Mouse (Mus musculus) hindbrain, postnatal 0 days (tissue): ENCODE results near the gene Hivep3. TPM values are rescaled to one million over a fixed set of nuclear protein-coding genes. Genes with fewer than 3 reads are reported as not detected.
A peak's percentile ranks its signal among the peaks of the same experiment; 100 is the strongest.

Source experiments
- ATAC-seq: fragments of 200-750 bp; cut with Nextera tagmentation; 2 replicates; pipeline ENCODE4 v1.8.0; 2017; ENCODE audit warnings: mild to moderate bottlenecking, moderate TSS enrichment, moderate library complexity
- DNase-seq: peaks from one replicate; pipeline ENCODE4 v3.0.0-alpha.2; 2015; ENCODE audit warnings: low spot score
- H3K27ac ChIP-seq: fragments of 300-500 bp; sonication (generic); 2 replicates; pipeline ENCODE4 v1.5.1; 2014; ENCODE audit warnings: mild to moderate bottlenecking
- H3K27me3 ChIP-seq: fragments of 300-500 bp; sonication (generic); 2 replicates; pipeline ENCODE4 v1.6.1; 2014; ENCODE audit warnings: low read length, mixed read lengths; ENCODE audit not compliant: insufficient read depth
- H3K36me3 ChIP-seq: fragments of 300-500 bp; sonication (generic); 2 replicates; pipeline ENCODE4 v1.6.1; 2014; ENCODE audit warnings: low read length, mixed read lengths; ENCODE audit not compliant: insufficient read depth
- H3K4me1 ChIP-seq: fragments of 300-500 bp; sonication (generic); 2 replicates; pipeline ENCODE4 v1.6.1; 2014; ENCODE audit warnings: antibody characterized with exemption, low read length, mixed read lengths; ENCODE audit not compliant: insufficient read depth
- H3K4me2 ChIP-seq: fragments of 300-500 bp; sonication (generic); 2 replicates; pipeline ENCODE4 v1.6.1; 2014; ENCODE audit warnings: low read depth, mild to moderate bottlenecking, low read length, moderate library complexity, mixed read lengths
- H3K4me3 ChIP-seq: fragments of 300-500 bp; sonication (generic); 2 replicates; pipeline ENCODE4 v1.5.1; 2014; ENCODE audit warnings: low read length
- H3K9ac ChIP-seq: fragments of 300-500 bp; sonication (generic); replicated peaks from 2 replicates; pipeline ENCODE4 v1.6.1; 2014; ENCODE audit warnings: mild to moderate bottlenecking, low read length, moderate library complexity, mixed read lengths
- H3K9me3 ChIP-seq: fragments of 300-500 bp; sonication (generic); 2 replicates; pipeline ENCODE4 v1.6.1; 2016; ENCODE audit warnings: low read length, mixed read lengths
- CTCF ChIP-seq: IDR thresholded peaks from 2 replicates; pipeline ENCODE4 v1.5.1; 2016; ENCODE audit warnings: antibody characterized with exemption, control low read depth, low read depth
- WGBS: fragments of 180-500 bp; shearing (Covaris S2); extraction: QIAGEN DNeasy Blood & Tissue Kit; methylation state at CpG from one replicate; pipeline ENCODE4 v1.1.7; 2014; 5-methylcytosine and 5-hydroxymethylcytosine counted together
- polyA plus RNA-seq: library from polyadenylated mRNA; unstranded; fragments of >200 nt; fragmentation: Nextera tagmentation; extraction: Ambion mirVana; gene quantifications from 2 replicates; pipeline ENCODE4 v1.2.1, GENCODE M21; 2015
- total RNA-seq: library from RNA; depleted of rRNA; stranded (reverse); fragments of >200 nt; gene quantifications from 2 replicates; pipeline ENCODE4 v1.2.3, GENCODE M21; 2014

The Hivep3 gene
- total and polyA plus RNA-seq, 2 experiments from 2014 or later = 11.0 to 15.1 TPM

- WGBS = 59% methylated on average over 3 of the region's 3 CpGs
- Histone ChIP-seq H3K4me3 (no peak overlapping the region), H3K36me3 (no peaks in the 10 kb centered on the region), H3K27me3 (no peaks in the 10 kb centered on the region), H3K9ac (0 out of 2 replicates have a peak overlapping the region, but pooled peaks have one; percentile 1), H3K4me1 (peaks cover 7% of the 10 kb centered on the region; the same call in 1 of the 2 replicates), H3K9me3 (no peaks in the 10 kb centered on the region), H3K27ac (no peak overlapping the region), H3K4me2 (no peak overlapping the region)
- no peak for TF ChIP-seq CTCF
- no peak for DNase-seq
- ATAC-seq = no peak
These were observed 132.4 kb downstream of the Hivep3 start for GRCm38 (mm10) chr4:119865827-119866455.

GRCm38 (mm10) chr4:119867132-119867531 lies 133.5 kb downstream of the Hivep3 start:
- Histone ChIP-seq H3K9ac (no peak overlapping the region), H3K9me3 (no peaks in the 10 kb centered on the region), H3K4me1 (peaks cover 5% of the 10 kb centered on the region; the same call in 1 of the 2 replicates), H3K4me3 (no peak overlapping the region), H3K36me3 (no peaks in the 10 kb centered on the region), H3K4me2 (no peak overlapping the region), H3K27me3 (no peaks in the 10 kb centered on the region), H3K27ac (no peak overlapping the region)
- 89% methylated on average over 3 of the region's 3 CpGs for WGBS
- ATAC-seq (peak; percentile 54; the same call in 1 of the 2 replicates), DNase-seq (peak; percentile 28)
- TF ChIP-seq CTCF = no peak

- TF ChIP-seq CTCF = no peak
- no peak overlapping the region for H3K4me2 ChIP-seq
- no peak for DNase-seq
These were observed 136.8 kb downstream of the Hivep3 start for GRCm38 (mm10) chr4:119870411-119870810.

GRCm38 (mm10) chr4:119871441-119871840 lies 137.9 kb downstream of the Hivep3 start:
- Histone ChIP-seq H3K36me3 (no peaks in the 10 kb centered on the region), H3K9me3 (no peaks in the 10 kb centered on the region), H3K27ac (no peak overlapping the region), H3K9ac (no peak overlapping the region), H3K27me3 (no peaks in the 10 kb centered on the region), H3K4me2 (no peak overlapping the region), H3K4me3 (no peak overlapping the region), H3K4me1 (no peaks in the 10 kb centered on the region; the same call in 1 of the 2 replicates)
- ATAC-seq (peak; percentile 48; the same call in 1 of the 2 replicates), DNase-seq (peak; percentile 36)
- no peak for TF ChIP-seq CTCF
- WGBS = 62% methylated on average over 2 of the region's 2 CpGs

More at GRCm38 (mm10) chr4:119870411-119870810, 136.8 kb downstream of the Hivep3 start:
- peaks cover 5% of the 10 kb centered on the region; the same call in 1 of the 2 replicates for H3K4me1 ChIP-seq
- H3K9me3 ChIP-seq = no peaks in the 10 kb centered on the region
- H3K27ac ChIP-seq = no peak overlapping the region
- WGBS = 64% methylated on average over 6 of the region's 6 CpGs
- H3K27me3 ChIP-seq = no peaks in the 10 kb centered on the region
- no peak overlapping the region for H3K9ac ChIP-seq
- ATAC-seq = no peak
- H3K36me3 ChIP-seq = no peaks in the 10 kb centered on the region
- H3K4me3 ChIP-seq = no peak overlapping the region

GRCm38 (mm10) chr4:119871861-119872582 lies 138.4 kb downstream of the Hivep3 start:
- WGBS = 83% methylated on average over 10 of the region's 10 CpGs
- no peak for DNase-seq

GRCm38 (mm10) chr4:119873935-119874334 lies 140.4 kb downstream of the Hivep3 start:
- Histone ChIP-seq H3K27ac (no peak overlapping the region), H3K9ac (no peak overlapping the region), H3K27me3 (no peaks in the 10 kb centered on the region), H3K4me2 (no peak overlapping the region), H3K9me3 (no peaks in the 10 kb centered on the region), H3K4me3 (no peak overlapping the region), H3K4me1 (no peaks in the 10 kb centered on the region; the same call in none of the 2 replicates), H3K36me3 (no peaks in the 10 kb centered on the region)
- no peak for DNase-seq
- no peak for ATAC-seq
- 75% methylated on average over 6 of the region's 6 CpGs for WGBS
- TF ChIP-seq CTCF = no peak

More at GRCm38 (mm10) chr4:119871861-119872582, 138.4 kb downstream of the Hivep3 start:
- no peaks in the 10 kb centered on the region for H3K36me3 ChIP-seq
- H3K4me3 ChIP-seq = no peak overlapping the region
- no peak for TF ChIP-seq CTCF
- H3K4me1 ChIP-seq = no peaks in the 10 kb centered on the region; the same call in 1 of the 2 replicates
- no peak overlapping the region for H3K27ac ChIP-seq
- H3K4me2 ChIP-seq = no peak overlapping the region
- H3K9me3 ChIP-seq = no peaks in the 10 kb centered on the region
- H3K27me3 ChIP-seq = no peaks in the 10 kb centered on the region
- ATAC-seq = 0 out of 2 replicates have a peak, but pooled peaks have one; percentile 44
- no peak overlapping the region for H3K9ac ChIP-seq

GRCm38 (mm10) chr4:119875592-119875991 lies 142.0 kb downstream of the Hivep3 start:
- no peak for DNase-seq
- ATAC-seq = no peak
- no peak for TF ChIP-seq CTCF
- Histone ChIP-seq H3K9me3 (no peaks in the 10 kb centered on the region), H3K36me3 (no peaks in the 10 kb centered on the region), H3K27ac (no peak overlapping the region), H3K9ac (no peak overlapping the region), H3K27me3 (no peaks in the 10 kb centered on the region), H3K4me1 (no peaks in the 10 kb centered on the region; the same call in none of the 2 replicates), H3K4me2 (no peak overlapping the region), H3K4me3 (no peak overlapping the region)
- WGBS = 94% methylated on average over 2 of the region's 2 CpGs
